Mouse (Mus musculus): ENCODE results near the gene Galt. TPM values are rescaled to one million over a fixed set of nuclear protein-coding genes. Genes with fewer than 3 reads are reported as not detected.
A peak's percentile ranks its signal among the peaks of the same experiment; 100 is the strongest.

Galt gene
- 23.4 and 25.2 TPM in 2 replicates for polyA plus RNA-seq (2014; fragmentation: Nextera tagmentation; extraction: Ambion mirVana)

DNA sequence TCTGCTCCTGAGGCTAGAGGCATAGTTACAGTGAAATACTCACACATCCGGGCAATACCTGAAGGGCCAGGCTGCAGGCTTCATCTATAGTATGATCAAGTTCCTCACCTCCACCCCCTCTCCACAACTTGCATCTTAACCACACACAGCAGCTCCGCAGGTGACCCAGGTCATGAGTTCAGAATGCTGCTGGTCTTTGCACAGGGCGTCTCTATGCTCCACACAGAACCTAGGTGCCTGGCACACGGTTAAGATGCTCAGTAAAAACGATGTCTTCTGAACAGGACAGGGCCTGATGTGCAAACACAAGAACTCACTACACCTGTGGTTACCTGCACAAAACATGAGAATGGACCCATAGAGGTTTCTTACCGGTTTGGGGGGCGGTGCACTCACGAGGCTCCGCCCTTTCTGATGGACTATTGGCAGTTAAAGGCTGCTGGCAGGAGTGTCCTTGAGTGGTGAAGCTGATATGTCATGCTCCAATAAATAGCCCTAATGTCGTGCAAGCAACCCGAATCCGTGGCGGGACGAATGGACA, at the start of gene Galt:
TSS of gene Galt (plus strand) at position 432 of the 541 bp plus-strand sequence.
- DNase-seq (ENCODE audit: low spot score): no peak
- 14% methylated on average over 14 of the region's 14 CpGs for WGBS
- H3K27ac ChIP-seq (ENCODE audit: low read depth, low read length): peak within 1 kb of the TSS; percentile 34; the same call in 1 of the 2 replicates

DNA sequence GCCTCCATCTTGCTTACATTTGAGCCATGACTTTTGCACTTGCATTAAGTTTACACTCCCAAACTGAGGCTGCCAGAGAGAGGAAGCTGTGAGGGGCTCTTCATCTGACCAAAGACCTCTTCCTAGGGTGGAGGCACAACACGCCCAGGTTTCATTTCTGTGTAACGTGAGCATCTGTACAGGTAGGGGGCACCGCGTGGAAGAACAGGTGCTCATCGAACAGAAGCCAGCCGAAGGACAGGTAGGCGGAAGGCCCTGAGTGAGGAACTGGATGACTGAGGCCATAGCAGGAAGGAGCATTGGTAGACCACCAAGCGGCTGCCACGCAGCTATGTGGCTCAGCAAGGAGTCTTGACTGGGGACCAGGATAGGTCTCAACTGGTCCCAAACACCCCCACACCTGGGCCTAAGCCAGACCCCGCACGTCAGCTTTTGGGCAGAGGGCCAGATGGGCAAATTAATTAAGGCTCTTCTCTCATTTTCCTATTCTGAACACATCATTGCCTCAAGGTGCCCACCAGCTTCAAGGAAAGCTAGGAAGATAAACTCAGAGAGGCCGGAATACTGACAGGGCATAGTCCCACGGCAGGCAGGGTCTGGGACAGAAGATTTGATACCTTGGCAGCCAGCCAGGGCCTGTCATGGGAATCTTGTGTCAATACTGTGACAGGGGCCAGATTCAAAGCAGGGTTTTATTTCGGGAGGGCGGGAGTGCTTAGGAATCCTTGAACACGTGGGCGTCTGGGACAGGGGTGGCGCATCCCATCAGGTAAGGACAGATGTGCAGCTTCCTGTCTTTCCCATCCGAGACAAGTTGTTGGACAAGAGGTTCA, 48.9 kb upstream of the Galt start:
- Histone ChIP-seq H3K27me3 (replicated peaks; ENCODE audit: control insufficient read depth, insufficient read depth, low read length) (no peaks in the 10 kb centered on the region), H3K4me1 (ENCODE audit: control insufficient read depth, insufficient read depth, low read length) (peaks cover 19% of the 10 kb centered on the region), H3K4me2 (ENCODE audit: low read length) (peak overlapping the region; percentile 27), H3K27ac (ENCODE audit: low read depth, low read length) (peak overlapping the region; percentile 17; the same call in 1 of the 2 replicates), H3K9me3 (replicated peaks; ENCODE audit: control insufficient read depth, low read length) (no peaks in the 10 kb centered on the region), H3K9ac (ENCODE audit: low read length) (no peak overlapping the region; the same call in 1 of the 2 replicates), H3K36me3 (ENCODE audit: control insufficient read depth, insufficient read depth, low read length) (no peaks in the 10 kb centered on the region; the same call in 1 of the 2 replicates), H3K4me3 (ENCODE audit: low read depth, low read length) (no peak overlapping the region)
- DNase-seq (ENCODE audit: low spot score): peak; percentile 58
- WGBS: 40% methylated on average over 19 of the region's 19 CpGs
- ATAC-seq: peak; percentile 21

More for the DNA sequence above, at the start of gene Galt:
- Histone ChIP-seq H3K4me1 (ENCODE audit: control insufficient read depth, insufficient read depth, low read length) (0 out of 2 replicates have a peak, but pooled peaks cover 4% of the 10 kb centered on the region), H3K27me3 (replicated peaks; ENCODE audit: control insufficient read depth, insufficient read depth, low read length) (no peaks in the 10 kb centered on the region), H3K4me3 (ENCODE audit: low read depth, low read length) (peak within 1 kb of the TSS; percentile 49), H3K36me3 (ENCODE audit: control insufficient read depth, insufficient read depth, low read length) (no peaks in the 10 kb centered on the region), H3K9ac (ENCODE audit: low read length) (peak within 1 kb of the TSS; percentile 67), H3K4me2 (ENCODE audit: low read length) (peak within 1 kb of the TSS; percentile 94), H3K9me3 (replicated peaks; ENCODE audit: control insufficient read depth, low read length) (no peaks in the 10 kb centered on the region)
- ATAC-seq: peak; percentile 56

DNA sequence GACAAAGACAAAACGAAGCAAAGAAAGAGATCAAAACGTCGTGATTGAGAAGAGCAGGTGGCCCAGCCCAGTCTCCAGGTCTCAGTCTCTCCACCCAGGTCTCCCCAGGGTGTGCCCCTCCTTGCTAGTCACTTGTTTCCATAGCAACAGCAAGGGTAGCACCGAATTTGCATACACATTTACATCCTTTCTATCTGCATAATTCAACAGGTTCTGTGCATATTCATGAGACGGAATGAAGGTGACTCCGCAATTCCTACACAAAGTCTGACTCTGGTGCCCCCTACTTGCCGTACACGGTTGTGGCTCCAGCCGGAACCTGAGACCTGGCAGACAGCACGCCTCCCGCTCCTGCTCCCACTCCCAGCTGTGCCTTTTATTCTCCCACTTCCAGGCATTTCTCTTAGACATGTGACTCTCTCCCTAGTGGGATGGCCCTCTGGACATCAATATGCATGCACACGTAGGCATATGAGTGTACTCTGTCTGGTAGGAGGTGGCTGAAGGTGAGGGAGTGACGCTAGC, 48.0 kb upstream of the Galt start:
- Histone ChIP-seq H3K9ac (ENCODE audit: low read length) (no peak overlapping the region), H3K36me3 (ENCODE audit: control insufficient read depth, insufficient read depth, low read length) (peaks cover 5% of the 10 kb centered on the region; the same call in 1 of the 2 replicates), H3K9me3 (replicated peaks; ENCODE audit: control insufficient read depth, low read length) (no peaks in the 10 kb centered on the region), H3K4me3 (ENCODE audit: low read depth, low read length) (no peak overlapping the region), H3K4me1 (ENCODE audit: control insufficient read depth, insufficient read depth, low read length) (peaks cover 28% of the 10 kb centered on the region), H3K27ac (ENCODE audit: low read depth, low read length) (0 out of 2 replicates have a peak overlapping the region, but pooled peaks have one; percentile 17), H3K27me3 (replicated peaks; ENCODE audit: control insufficient read depth, insufficient read depth, low read length) (no peaks in the 10 kb centered on the region), H3K4me2 (ENCODE audit: low read length) (peak overlapping the region; percentile 27)
- DNase-seq (ENCODE audit: low spot score) (peak; percentile 96), ATAC-seq (peak; percentile 85)
- under 1% methylated on average over 13 of the region's 13 CpGs for WGBS

DNA sequence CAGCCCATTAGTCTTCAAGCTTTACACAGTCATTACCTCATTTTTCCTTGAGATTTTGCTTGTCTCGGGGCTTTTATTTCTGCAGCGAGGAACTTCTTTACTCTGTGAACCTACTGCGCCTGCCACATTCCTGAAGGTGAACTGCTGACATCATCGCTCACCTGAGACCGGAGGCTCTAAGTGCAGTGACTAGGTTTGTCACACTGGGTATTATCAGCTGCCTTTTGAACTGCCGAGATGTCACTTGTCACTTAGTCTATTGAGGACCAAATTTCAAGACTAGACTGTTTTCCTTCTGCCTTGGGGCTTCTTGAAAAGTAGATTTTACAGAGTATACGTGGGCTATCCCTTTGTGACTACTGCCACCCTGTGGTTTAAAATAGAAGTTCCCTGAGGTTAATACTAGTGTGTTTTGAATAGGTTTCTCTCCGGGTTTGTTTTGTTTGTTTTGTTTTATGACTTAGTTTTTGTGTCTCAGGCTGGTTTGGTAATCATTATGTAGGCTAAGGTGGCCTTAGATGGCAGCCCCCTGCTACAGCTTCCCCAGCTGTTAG, 46.8 kb upstream of the Galt start:
- H3K4me3 ChIP-seq (ENCODE audit: low read depth, low read length): no peak overlapping the region
- ATAC-seq (peak; percentile 27), DNase-seq (ENCODE audit: low spot score) (peak; percentile 92)
- no peak overlapping the region for H3K4me2 ChIP-seq (ENCODE audit: low read length)
- H3K9me3 ChIP-seq (replicated peaks; ENCODE audit: control insufficient read depth, low read length): no peaks in the 10 kb centered on the region
- no peak overlapping the region for H3K9ac ChIP-seq (ENCODE audit: low read length)
- peaks cover 35% of the 10 kb centered on the region for H3K4me1 ChIP-seq (ENCODE audit: control insufficient read depth, insufficient read depth, low read length)
- WGBS: 39% methylated on average over 8 of the region's 8 CpGs
- peaks cover 7% of the 10 kb centered on the region; the same call in 1 of the 2 replicates for H3K36me3 ChIP-seq (ENCODE audit: control insufficient read depth, insufficient read depth, low read length)
- H3K27me3 ChIP-seq (replicated peaks; ENCODE audit: control insufficient read depth, insufficient read depth, low read length): no peaks in the 10 kb centered on the region
- no peak overlapping the region for H3K27ac ChIP-seq (ENCODE audit: low read depth, low read length)

DNA sequence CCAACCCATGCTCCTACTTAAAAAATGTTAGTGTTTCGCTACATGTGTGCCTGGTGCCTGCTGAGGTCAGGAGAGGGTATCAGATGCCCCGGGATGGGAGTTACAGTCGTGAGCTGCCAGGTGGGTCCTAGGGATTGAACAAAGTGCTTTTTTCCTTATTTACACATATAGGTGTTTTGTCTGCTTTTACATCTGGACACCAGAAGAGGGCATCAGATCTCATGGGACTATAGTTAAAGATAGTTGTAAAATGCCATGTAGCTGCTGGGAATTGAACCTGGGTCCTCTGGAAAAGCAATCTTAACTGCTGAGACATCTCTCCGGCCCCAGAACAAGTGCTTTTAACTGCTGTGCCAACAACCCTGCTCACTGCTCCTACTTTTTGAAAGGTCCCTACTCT, 44.8 kb upstream of the Galt start:
- Histone ChIP-seq H3K27ac (ENCODE audit: low read depth, low read length) (no peak overlapping the region), H3K4me2 (ENCODE audit: low read length) (no peak overlapping the region), H3K9me3 (replicated peaks; ENCODE audit: control insufficient read depth, low read length) (no peaks in the 10 kb centered on the region), H3K9ac (ENCODE audit: low read length) (no peak overlapping the region), H3K4me3 (ENCODE audit: low read depth, low read length) (no peak overlapping the region), H3K36me3 (ENCODE audit: control insufficient read depth, insufficient read depth, low read length) (peaks cover 7% of the 10 kb centered on the region; the same call in 1 of the 2 replicates), H3K27me3 (replicated peaks; ENCODE audit: control insufficient read depth, insufficient read depth, low read length) (no peaks in the 10 kb centered on the region), H3K4me1 (ENCODE audit: control insufficient read depth, insufficient read depth, low read length) (peaks cover 39% of the 10 kb centered on the region)
- ATAC-seq (no peak), DNase-seq (ENCODE audit: low spot score) (no peak)
- WGBS: 67% methylated on average over 4 of the region's 4 CpGs

DNA sequence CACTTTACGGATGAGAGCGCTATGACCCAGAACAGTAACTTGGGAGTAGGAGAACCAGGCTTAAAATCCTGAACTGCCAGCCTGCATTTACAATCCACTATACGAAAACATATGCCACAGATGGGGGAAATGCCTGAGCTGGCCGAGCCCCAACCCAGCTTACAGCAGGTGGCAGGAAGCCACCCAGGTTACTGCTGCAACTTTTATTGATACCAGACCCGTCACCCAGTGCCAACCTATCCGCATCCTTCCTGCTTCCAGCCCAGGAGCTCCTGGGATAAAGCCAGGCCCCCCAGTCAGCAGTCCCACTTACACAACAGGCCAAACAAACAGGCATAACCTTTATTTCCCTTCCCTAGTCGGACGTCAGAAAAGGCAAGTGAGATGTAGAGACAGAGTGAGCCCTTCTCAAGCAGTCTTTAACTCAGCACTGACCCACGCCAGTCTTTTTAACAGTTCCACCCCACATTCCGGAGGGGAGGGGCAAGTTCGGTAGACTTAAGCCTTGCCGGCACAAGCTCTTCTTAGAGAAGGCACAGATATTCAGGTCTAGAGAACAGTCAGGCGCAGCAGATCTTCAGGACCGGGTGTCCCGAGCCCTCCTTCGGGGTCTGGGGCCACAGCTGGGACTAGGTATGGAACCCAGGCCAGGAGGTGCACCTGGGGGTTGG, 43.2 kb upstream of the Galt start:
- Histone ChIP-seq H3K4me1 (ENCODE audit: control insufficient read depth, insufficient read depth, low read length) (peaks cover 28% of the 10 kb centered on the region), H3K36me3 (ENCODE audit: control insufficient read depth, insufficient read depth, low read length) (peaks cover 14% of the 10 kb centered on the region), H3K27me3 (replicated peaks; ENCODE audit: control insufficient read depth, insufficient read depth, low read length) (no peaks in the 10 kb centered on the region), H3K4me2 (ENCODE audit: low read length) (peak overlapping the region; percentile 80), H3K9ac (ENCODE audit: low read length) (peak overlapping the region; percentile 92), H3K27ac (ENCODE audit: low read depth, low read length) (no peak overlapping the region), H3K4me3 (ENCODE audit: low read depth, low read length) (peak overlapping the region; percentile 76), H3K9me3 (replicated peaks; ENCODE audit: control insufficient read depth, low read length) (no peaks in the 10 kb centered on the region)
- ATAC-seq (no peak), DNase-seq (ENCODE audit: low spot score) (peak; percentile 50)
- 60% methylated on average over 16 of the region's 16 CpGs for WGBS

DNA sequence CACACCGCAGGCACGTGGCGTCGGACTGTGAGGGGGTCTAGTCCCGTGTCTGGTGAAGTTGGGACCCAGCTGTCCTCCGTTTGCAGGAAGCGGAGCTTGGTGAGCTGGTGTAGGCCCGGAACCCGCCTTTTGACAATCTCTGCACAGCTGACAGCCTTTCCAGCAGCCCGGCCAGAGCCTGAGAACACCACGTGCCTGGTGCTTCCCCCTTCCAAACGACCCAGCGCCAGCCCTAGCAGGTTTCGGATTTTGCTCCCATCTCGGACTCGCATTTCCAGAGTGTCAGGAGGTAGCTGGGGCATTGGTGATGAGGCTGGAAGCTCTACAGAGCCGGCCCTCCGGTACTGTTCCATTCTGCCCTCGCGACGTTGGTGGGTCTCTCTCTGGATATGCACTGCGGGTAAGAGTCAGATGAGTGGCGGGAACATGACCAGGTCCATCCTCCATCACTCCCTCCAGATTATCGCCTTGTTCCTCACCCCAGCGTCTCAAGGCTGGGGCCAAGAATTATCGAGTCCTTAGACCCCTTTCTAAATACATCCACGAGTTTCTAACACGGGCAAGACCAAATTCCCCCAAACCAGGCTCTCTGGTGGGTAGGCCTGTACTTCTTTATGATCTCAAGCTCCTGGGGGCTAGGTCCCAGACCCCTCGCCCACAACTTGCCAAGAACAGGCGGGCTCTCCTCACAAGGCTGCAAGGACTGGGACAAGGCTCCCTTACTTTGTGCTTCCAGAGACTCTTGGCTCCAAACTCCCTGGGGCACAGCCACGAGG, 42.4 kb upstream of the Galt start:
- Histone ChIP-seq H3K4me2 (ENCODE audit: low read length) (peak overlapping the region; percentile 80), H3K4me3 (ENCODE audit: low read depth, low read length) (peak overlapping the region; percentile 76), H3K4me1 (ENCODE audit: control insufficient read depth, insufficient read depth, low read length) (peaks cover 20% of the 10 kb centered on the region), H3K9ac (ENCODE audit: low read length) (peak overlapping the region; percentile 92), H3K9me3 (replicated peaks; ENCODE audit: control insufficient read depth, low read length) (no peaks in the 10 kb centered on the region), H3K27me3 (replicated peaks; ENCODE audit: control insufficient read depth, insufficient read depth, low read length) (no peaks in the 10 kb centered on the region), H3K27ac (ENCODE audit: low read depth, low read length) (no peak overlapping the region), H3K36me3 (ENCODE audit: control insufficient read depth, insufficient read depth, low read length) (peaks cover 22% of the 10 kb centered on the region)
- ATAC-seq (peak; percentile 16), DNase-seq (ENCODE audit: low spot score) (no peak)
- WGBS: 41% methylated on average over 31 of the region's 31 CpGs
